ENCODE assay signal across 8 mouse cellular contexts in genomic region chr4:132638461-132639190, GRCm38 (mm10). TPM values are rescaled to one million over a fixed set of nuclear protein-coding genes. Genes with fewer than 3 reads are reported as not detected.
DNase-seq lines count a peak whose midpoint lies in the region; ATAC-seq lines count a peak whose summit lies in the region.

Gene Eya3 (plus strand): TSS chr4:132638987.

- ATAC-seq in hindbrain, embryonic 15.5 days (ENCODE audit: low FRiP score, low read depth): peak; percentile 99

- peak within 1 kb of the TSS; percentile 74 for H3K27ac ChIP-seq in hindbrain, embryonic 15.5 days (replicated peaks)

- 0 out of 2 replicates have a peak, but pooled peaks cover 4% of the 10 kb centered on the region for H3K36me3 ChIP-seq in hindbrain, embryonic 15.5 days

- H3K4me2 ChIP-seq in hindbrain, embryonic 15.5 days: peak within 1 kb of the TSS; percentile 94

- peak; percentile 95 for DNase-seq in T-cell, adult 2 months (ENCODE audit: low spot score)
- peak; percentile 93 for DNase-seq in cerebellum, postnatal 36 days
- peak; percentile 91 to 93 for DNase-seq in frontal cortex, postnatal 36 days (ENCODE audit: low spot score in 2 of 2)
- DNase-seq in left cerebral cortex, adult 11 months (ENCODE audit: low spot score): peak; percentile 93
- peak; percentile 95 to 97 for DNase-seq in lung, postnatal 4 days
- DNase-seq in retina, postnatal 7 days (ENCODE audit: low read depth, low spot score): peak; percentile 89
- DNase-seq in urinary bladder, adult 2 months (ENCODE audit: low spot score): peak; percentile 89

- H3K27me3 ChIP-seq in hindbrain, embryonic 15.5 days: no peaks in the 10 kb centered on the region

- H3K9me3 ChIP-seq in hindbrain, embryonic 15.5 days: no peaks in the 10 kb centered on the region

- under 1% methylated on average over 41 of the region's 41 CpGs for WGBS in hindbrain, embryonic 15.5 days

- peak within 1 kb of the TSS; percentile 63 for H3K4me3 ChIP-seq in hindbrain, embryonic 15.5 days

- H3K9ac ChIP-seq in hindbrain, embryonic 15.5 days: peak within 1 kb of the TSS; percentile 75

- H3K4me1 ChIP-seq in hindbrain, embryonic 15.5 days (replicated peaks): peaks cover 12% of the 10 kb centered on the region

RNA-seq across cellular contexts. Expression of gene Eya3, which starts in this region (rescaled TPM):
- polyA plus RNA-seq in hindbrain, embryonic 15.5 days (2015; fragmentation: Nextera tagmentation; extraction: Ambion mirVana): 11.7 and 13.4 TPM in 2 replicates
- polyA plus RNA-seq in urinary bladder, adult 2 months (2012; rRNA removed): 17.3 and 17.6 TPM in 2 replicates

Comparison
In these comparisons a context has a peak if more than half of its experiments do, and no peak if none do; other contexts are left out.
1. Peak in every context shown above with its lines: DNase-seq, ATAC-seq, H3K4me3 ChIP-seq and H3K27ac ChIP-seq.